Mouse (Mus musculus): Measurements from ENCODE around the gene Dcp1b. TPM values are rescaled to one million over a fixed set of nuclear protein-coding genes. Genes with fewer than 3 reads are reported as not detected.

Gene Dcp1b
- total RNA-seq, 1 experiment from 2014 or later = 10.6 TPM

GRCm38 (mm10) chr6:119225731-119226130 is 50.7 kb downstream of the Dcp1b start:
- ATAC-seq (replicated peaks; ENCODE audit: low read depth, poor library complexity, severe bottlenecking) = no peak

- ATAC-seq (replicated peaks; ENCODE audit: low read depth, poor library complexity, severe bottlenecking) = no peak
Measured at GRCm38 (mm10) chr6:119227001-119227400, 51.9 kb downstream of the Dcp1b start.

GRCm38 (mm10) chr6:119228861-119229603 is 54.0 kb downstream of the Dcp1b start:
- no peak for ATAC-seq (replicated peaks; ENCODE audit: low read depth, poor library complexity, severe bottlenecking)

GRCm38 (mm10) chr6:119233066-119233465 is 58.0 kb downstream of the Dcp1b start:
- ATAC-seq (replicated peaks; ENCODE audit: low read depth, poor library complexity, severe bottlenecking) = no peak

DNA sequence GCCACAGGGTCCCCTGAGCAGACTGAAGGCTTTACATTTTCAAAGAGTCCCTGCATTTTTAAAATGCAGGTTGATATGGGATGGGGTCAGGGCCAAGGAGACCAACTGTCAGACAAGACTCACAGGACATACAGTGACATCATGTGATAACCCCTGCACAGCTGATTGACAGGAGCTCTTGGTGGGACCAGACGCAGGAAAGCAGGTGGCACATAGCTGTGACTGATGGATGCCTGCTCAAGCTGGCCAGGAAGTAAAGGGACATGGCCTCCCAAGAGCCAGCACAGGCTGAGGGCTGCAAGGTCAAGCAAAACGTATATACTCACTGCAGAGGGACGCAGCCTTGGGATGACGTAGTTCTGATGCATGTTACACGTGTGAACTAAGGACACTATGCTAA is 60.4 kb downstream of the Dcp1b start:
- ATAC-seq (replicated peaks; ENCODE audit: low read depth, poor library complexity, severe bottlenecking) = no peak

GRCm38 (mm10) chr6:119236241-119236640 is 61.2 kb downstream of the Dcp1b start, which contains the start of gene Cacna2d4:
Gene Cacna2d4, plus strand, starts transcription at chr6:119236526.
- no peak for ATAC-seq (replicated peaks; ENCODE audit: low read depth, poor library complexity, severe bottlenecking)

- ATAC-seq (replicated peaks; ENCODE audit: low read depth, poor library complexity, severe bottlenecking) = no peak
Measured at GRCm38 (mm10) chr6:119237427-119237989, 62.5 kb downstream of the Dcp1b start.

DNA sequence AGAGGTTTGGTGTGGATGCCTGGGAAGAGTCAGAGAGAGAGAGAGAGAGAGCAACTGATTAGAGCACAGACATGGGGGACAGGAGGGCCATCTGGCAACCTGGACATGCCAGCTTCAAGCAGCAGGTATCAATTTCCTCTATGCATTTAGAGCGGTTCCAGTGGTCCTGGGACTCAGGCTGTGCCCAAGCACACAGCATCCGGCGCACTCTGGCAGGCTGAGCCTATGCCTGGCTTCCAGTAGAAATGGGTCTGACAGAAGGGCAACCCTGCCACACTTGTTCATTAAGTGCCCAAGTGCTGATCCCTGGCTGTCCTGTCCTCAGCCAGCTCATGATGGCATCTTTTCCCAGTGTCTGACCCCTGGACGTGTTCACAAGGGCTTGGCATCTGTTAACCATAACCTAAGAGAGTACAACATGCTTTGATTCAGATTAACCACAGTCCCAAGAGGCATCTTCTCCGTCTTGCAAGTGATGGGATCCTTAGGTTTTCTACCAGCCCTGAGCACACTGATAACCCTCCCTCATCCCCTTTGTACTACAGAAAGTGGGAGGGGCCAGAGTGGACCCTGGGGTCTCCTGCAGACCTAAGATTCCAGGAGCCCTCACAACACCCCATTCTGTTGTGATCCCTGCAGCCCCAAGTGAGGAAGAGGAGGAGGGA is 64.4 kb downstream of the Dcp1b start:
- no peak for ATAC-seq (replicated peaks; ENCODE audit: low read depth, poor library complexity, severe bottlenecking)

DNA sequence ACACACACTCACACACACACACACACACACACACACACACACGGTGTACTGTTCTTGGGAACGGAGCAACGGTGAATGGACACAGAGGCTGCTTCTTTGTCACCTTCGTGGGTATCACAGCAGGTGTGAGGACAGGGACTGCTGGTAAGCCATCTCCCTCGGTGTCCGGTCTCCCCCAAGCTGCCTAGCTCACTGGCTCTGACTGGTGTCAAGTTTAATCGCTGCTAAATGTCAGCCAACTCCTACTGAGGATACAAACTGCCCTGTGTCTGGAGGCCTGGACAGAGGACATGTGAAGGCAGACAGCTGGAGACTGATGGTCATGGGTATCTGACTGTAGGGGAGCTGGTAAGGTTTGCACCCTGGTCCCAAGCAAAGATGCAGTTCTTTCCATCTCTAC is 65.2 kb downstream of the Dcp1b start:
- ATAC-seq (replicated peaks; ENCODE audit: low read depth, poor library complexity, severe bottlenecking) = no peak

- no peak for ATAC-seq (replicated peaks; ENCODE audit: low read depth, poor library complexity, severe bottlenecking)
Measured at GRCm38 (mm10) chr6:119240871-119241705, 66.0 kb downstream of the Dcp1b start.

DNA sequence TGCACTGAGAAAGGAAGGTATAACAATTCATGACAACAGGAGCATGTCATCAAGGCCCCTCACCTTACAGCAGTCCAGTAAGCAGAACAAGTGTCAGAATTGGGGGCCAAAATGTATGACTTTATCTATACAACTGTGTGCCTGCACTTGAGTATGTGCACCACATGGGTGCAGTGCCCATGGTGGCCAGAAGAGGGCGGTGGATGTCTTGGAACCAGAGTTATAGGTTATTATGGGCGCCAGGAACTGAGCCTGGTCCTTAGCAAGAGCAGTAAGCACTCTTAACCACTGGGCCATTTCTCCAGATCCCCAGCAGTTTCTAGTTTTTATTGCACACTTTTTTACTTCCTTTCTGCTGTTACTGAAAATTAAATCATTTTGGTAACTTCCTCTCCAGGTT is 71.0 kb downstream of the Dcp1b start:
- ATAC-seq (replicated peaks; ENCODE audit: low read depth, poor library complexity, severe bottlenecking) = no peak

DNA sequence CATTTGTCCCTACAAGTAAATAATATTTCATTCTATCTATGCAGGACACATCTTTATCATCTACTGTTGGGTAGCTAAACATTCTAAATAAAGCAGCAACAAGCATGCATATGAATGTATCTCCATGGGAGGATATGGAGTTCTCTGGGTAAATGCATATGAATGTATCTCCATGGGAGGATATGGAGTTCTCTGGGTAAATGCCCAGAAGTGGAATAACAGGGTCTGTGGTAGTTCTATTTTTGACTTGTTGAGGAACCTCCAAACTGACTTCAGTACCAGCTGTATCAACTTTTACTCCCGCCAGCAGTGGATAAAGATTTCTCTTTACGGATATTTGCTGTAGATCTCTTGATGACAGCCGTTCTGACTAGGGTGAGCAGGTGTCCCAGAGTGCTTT is 73.5 kb downstream of the Dcp1b start:
- ATAC-seq (replicated peaks; ENCODE audit: low read depth, poor library complexity, severe bottlenecking) = no peak

DNA sequence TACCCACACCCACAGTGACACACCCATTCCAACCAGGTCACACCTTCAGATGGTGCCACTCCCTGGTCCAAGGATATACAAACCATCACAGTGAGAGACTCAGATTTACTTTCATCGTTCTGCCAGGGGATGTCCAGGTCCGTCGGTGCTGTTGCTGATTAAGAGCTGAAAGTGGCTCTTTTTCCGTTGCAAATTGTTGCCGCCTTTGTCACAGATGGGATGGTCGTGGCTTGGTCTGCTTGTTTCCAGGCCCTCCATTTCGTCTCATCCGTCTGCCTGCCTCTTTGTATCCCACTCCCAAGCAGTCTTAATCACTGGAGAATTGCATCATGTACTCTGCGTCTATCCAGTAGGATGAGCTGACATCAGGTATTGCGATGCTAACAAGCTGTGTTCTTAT is 74.7 kb downstream of the Dcp1b start:
- no peak for ATAC-seq (replicated peaks; ENCODE audit: low read depth, poor library complexity, severe bottlenecking)

DNA sequence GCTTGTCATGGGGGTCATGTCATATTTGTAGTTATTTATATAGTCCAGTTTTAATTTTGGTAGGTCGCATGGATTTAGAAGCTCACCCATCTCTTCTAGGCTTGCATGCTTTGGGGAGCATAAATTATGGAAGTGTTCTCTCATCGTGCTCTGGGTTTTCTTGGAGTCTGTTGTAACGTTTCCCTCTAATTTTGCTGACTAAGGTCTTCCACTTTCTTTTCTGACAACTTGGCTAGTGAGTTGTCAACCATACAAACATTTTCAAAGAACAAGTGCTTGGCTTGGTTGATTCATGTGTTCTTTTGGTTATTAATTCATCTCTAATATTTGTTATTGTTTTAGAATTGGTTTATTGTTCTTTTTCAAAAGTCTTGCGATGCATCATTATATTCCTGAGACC is 76.7 kb downstream of the Dcp1b start:
- no peak for ATAC-seq (replicated peaks; ENCODE audit: low read depth, poor library complexity, severe bottlenecking)

Other genes with a start within 250 kb of the Dcp1b start
- gene Cacna1c, start 21.2 kb downstream of the Dcp1b start, total RNA-seq (2017) = 0.05 TPM in 1 of 2 replicates, not detected in the other
- gene Cacna2d4, start 61.3 kb downstream of the Dcp1b start, total RNA-seq (2017) = 0.18 and 0.34 TPM in 2 replicates
- gene Lrtm2, start 155.5 kb downstream of the Dcp1b start, total RNA-seq (2017) = 0.24 TPM in 1 of 2 replicates, not detected in the other
- 93.7 and 111 TPM in 2 replicates for gene Adipor2, start 242.5 kb downstream of the Dcp1b start, total RNA-seq (2017)